Comparison of ENCODE assay signal across 11 mouse cellular contexts in the genomic region with DNA sequence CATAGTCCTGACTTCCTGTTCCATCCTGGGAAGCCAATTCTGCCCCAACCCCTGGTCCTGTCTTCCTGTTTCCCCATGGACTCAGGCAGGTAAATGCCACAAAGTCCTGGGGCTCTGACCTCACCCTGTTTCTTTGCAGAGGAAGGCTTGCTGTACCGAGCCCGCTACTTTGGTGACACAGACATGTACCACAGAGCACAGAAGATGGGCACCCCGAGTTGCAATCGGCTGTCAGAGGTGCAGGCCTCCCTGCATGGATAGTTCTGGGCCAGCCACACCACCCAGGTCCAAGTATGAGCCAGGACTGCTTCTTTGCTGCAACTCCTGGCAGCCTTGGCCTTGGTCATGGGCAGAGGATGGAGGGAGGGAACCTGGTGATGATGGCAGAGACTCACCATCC. TPM values are rescaled to one million over a fixed set of nuclear protein-coding genes. Genes with fewer than 3 reads are reported as not detected.
A peak's percentile ranks its signal among the peaks of the same experiment; 100 is the strongest.
DNase-seq lines count a peak whose midpoint lies in the region; ATAC-seq lines count a peak whose summit lies in the region.
"Had no signal": no experiment of that assay in that cellular context is flagged by ENCODE, and none has a peak within 500 bp of the region (broad histone marks: within the 10 kb centered on the region; RNA-seq: fewer than 3 reads in every experiment).

No protein-coding gene starts in this region.

- peak overlapping the region; percentile 70; the same call in 1 of the 2 replicates for H3K27ac ChIP-seq in liver, embryonic 13.5 days
- H3K27ac ChIP-seq in forebrain, embryonic 10.5 days, result peak overlapping the region; percentile 86
- peak overlapping the region; percentile 97 for H3K27ac ChIP-seq in hindbrain, embryonic 14.5 days
- peak overlapping the region; percentile 97 for H3K27ac ChIP-seq in midbrain, embryonic 15.5 days

- intact Hi-C loops in left cerebral cortex, postnatal 14 days (cut with DNase I), result loop anchor here (5.0 to 10.0 kb wide), 3 partner anchors 209 to 349 kb away; a partner anchor contains a TSS

- peaks cover 75% of the 10 kb centered on the region for H3K36me3 ChIP-seq in liver, embryonic 13.5 days
- peaks cover 71% of the 10 kb centered on the region for H3K36me3 ChIP-seq in forebrain, embryonic 10.5 days (replicated peaks)
- peaks cover 43% of the 10 kb centered on the region for H3K36me3 ChIP-seq in hindbrain, embryonic 14.5 days (replicated peaks; ENCODE audit: control insufficient read depth, insufficient read depth)
- H3K36me3 ChIP-seq in midbrain, embryonic 15.5 days (replicated peaks), result peaks cover 16% of the 10 kb centered on the region

- no peaks in the 10 kb centered on the region for H3K27me3 ChIP-seq in liver, embryonic 13.5 days
- H3K27me3 ChIP-seq in forebrain, embryonic 10.5 days (ENCODE audit: poor library complexity, severe bottlenecking), result no peaks in the 10 kb centered on the region
- no peaks in the 10 kb centered on the region for H3K27me3 ChIP-seq in hindbrain, embryonic 14.5 days (ENCODE audit: control insufficient read depth, insufficient read depth, low read length)
- H3K27me3 ChIP-seq in midbrain, embryonic 15.5 days (replicated peaks), result no peaks in the 10 kb centered on the region

- DNase-seq in liver, embryonic 13.5 days, result no peak
- DNase-seq in liver, result no peak
- DNase-seq in forebrain, embryonic 10.5 days (ENCODE audit: extremely low spot score, low spot score), result no peak
- no peak for DNase-seq in hindbrain, embryonic 14.5 days (ENCODE audit: low spot score)
- DNase-seq in left cerebral cortex, postnatal 14 days (ENCODE audit: low spot score in 2 of 2), result no peak
- no peak for DNase-seq in right cerebral cortex, postnatal 36 days (ENCODE audit: low spot score in 2 of 2)
- no peak for DNase-seq in MN1 (ENCODE audit: low spot score)
- DNase-seq: cerebellum, postnatal 36 days; heart, postnatal 14 days; lung, embryonic 14.5 days had no signal

- no peak overlapping the region for H3K4me2 ChIP-seq in liver, embryonic 13.5 days
- no peak overlapping the region for H3K4me2 ChIP-seq in hindbrain, embryonic 14.5 days (replicated peaks)
- H3K4me2 ChIP-seq in midbrain, embryonic 15.5 days, result no peak overlapping the region
- H3K4me2 ChIP-seq: lung, embryonic 14.5 days had no signal

- no peak overlapping the region for H3K4me3 ChIP-seq in liver, embryonic 13.5 days (replicated peaks)
- H3K4me3 ChIP-seq in forebrain, embryonic 10.5 days, result no peak overlapping the region
- no peak overlapping the region for H3K4me3 ChIP-seq in hindbrain, embryonic 14.5 days (replicated peaks; ENCODE audit: low read length)
- H3K4me3 ChIP-seq in midbrain, embryonic 15.5 days, result no peak overlapping the region

- H3K9ac ChIP-seq in liver, embryonic 13.5 days, result no peak overlapping the region
- H3K9ac ChIP-seq in hindbrain, embryonic 14.5 days, result no peak overlapping the region
- 0 out of 2 replicates have a peak overlapping the region, but pooled peaks have one; percentile 21 for H3K9ac ChIP-seq in midbrain, embryonic 15.5 days
- H3K9ac ChIP-seq: lung, embryonic 14.5 days had no signal

- ATAC-seq in liver, embryonic 13.5 days (ENCODE audit: low read depth), result no peak
- ATAC-seq in hindbrain, embryonic 14.5 days (ENCODE audit: low FRiP score), result no peak
- ATAC-seq in midbrain, embryonic 15.5 days (replicated peaks), result no peak

- 83% methylated on average over 4 of the region's 4 CpGs for WGBS in liver, embryonic 13.5 days (ENCODE audit: insufficient replicate concordance)
- WGBS in forebrain, embryonic 10.5 days, result 96% methylated on average over 4 of the region's 4 CpGs
- 92% methylated on average over 4 of the region's 4 CpGs for WGBS in hindbrain, embryonic 14.5 days
- WGBS in midbrain, embryonic 15.5 days, result 86% methylated on average over 4 of the region's 4 CpGs

- H3K9me3 ChIP-seq in liver, embryonic 13.5 days (replicated peaks), result no peaks in the 10 kb centered on the region
- H3K9me3 ChIP-seq in forebrain, embryonic 10.5 days, result no peaks in the 10 kb centered on the region
- no peaks in the 10 kb centered on the region for H3K9me3 ChIP-seq in hindbrain, embryonic 14.5 days (ENCODE audit: control insufficient read depth, low read length)
- H3K9me3 ChIP-seq in midbrain, embryonic 15.5 days, result no peaks in the 10 kb centered on the region

- H3K4me1 ChIP-seq in liver, embryonic 13.5 days (replicated peaks), result peaks cover 67% of the 10 kb centered on the region
- H3K4me1 ChIP-seq in forebrain, embryonic 10.5 days, result peaks cover 72% of the 10 kb centered on the region
- peaks cover 47% of the 10 kb centered on the region for H3K4me1 ChIP-seq in hindbrain, embryonic 14.5 days (replicated peaks; ENCODE audit: control insufficient read depth, insufficient read depth, low read length)
- H3K4me1 ChIP-seq in midbrain, embryonic 15.5 days, result peaks cover 59% of the 10 kb centered on the region

RNA-seq across cellular contexts. Expression of a gene that starts 16.9 kb away (rescaled TPM):
- 13.4 and 15.5 TPM in 2 replicates for polyA plus RNA-seq in liver, embryonic 13.5 days (2015; fragmentation: Nextera tagmentation; extraction: Ambion mirVana)
- polyA plus RNA-seq in forebrain, embryonic 10.5 days (2016; fragmentation: Nextera tagmentation; extraction: Ambion mirVana), result 26.2 and 27.9 TPM in 2 replicates
- polyA plus RNA-seq in hindbrain, embryonic 14.5 days (2014; fragmentation: Nextera tagmentation; extraction: Ambion mirVana), result 20.6 and 22.5 TPM in 2 replicates
- 18.0 TPM in 2 replicates for polyA plus RNA-seq in midbrain, embryonic 15.5 days (2015; fragmentation: Nextera tagmentation; extraction: Ambion mirVana)
- total RNA-seq in left cerebral cortex, postnatal 14 days (2021), result 10 to 100 TPM; 46.3 to 50.6 TPM

RNA-seq across cellular contexts. Expression of a gene that starts 55.4 kb away (rescaled TPM):
- polyA plus RNA-seq in liver, embryonic 13.5 days (2015; fragmentation: Nextera tagmentation; extraction: Ambion mirVana), result 2.7 and 2.8 TPM in 2 replicates
- 32.7 and 35.3 TPM in 2 replicates for polyA plus RNA-seq in forebrain, embryonic 10.5 days (2016; fragmentation: Nextera tagmentation; extraction: Ambion mirVana)
- polyA plus RNA-seq in hindbrain, embryonic 14.5 days (2014; fragmentation: Nextera tagmentation; extraction: Ambion mirVana), result 8.8 and 10.5 TPM in 2 replicates
- polyA plus RNA-seq in midbrain, embryonic 15.5 days (2015; fragmentation: Nextera tagmentation; extraction: Ambion mirVana), result 52.6 and 59.4 TPM in 2 replicates
- total RNA-seq in left cerebral cortex, postnatal 14 days (2021), result 10 to 100 TPM; 52.5 to 76.3 TPM
